Mouse (Mus musculus) regulatory T cell (primary cell): ENCODE data around the gene Eml1.

Experiments
- in situ Hi-C: fragments of 300-600 bp; cut with MboI, MseI; formaldehyde crosslinking; loops from one replicate; pipeline ENCODE4 v1.15.1; 2025; ENCODE audit warnings: high pct_unique_total_duplicates

Eml1 gene

DNA sequence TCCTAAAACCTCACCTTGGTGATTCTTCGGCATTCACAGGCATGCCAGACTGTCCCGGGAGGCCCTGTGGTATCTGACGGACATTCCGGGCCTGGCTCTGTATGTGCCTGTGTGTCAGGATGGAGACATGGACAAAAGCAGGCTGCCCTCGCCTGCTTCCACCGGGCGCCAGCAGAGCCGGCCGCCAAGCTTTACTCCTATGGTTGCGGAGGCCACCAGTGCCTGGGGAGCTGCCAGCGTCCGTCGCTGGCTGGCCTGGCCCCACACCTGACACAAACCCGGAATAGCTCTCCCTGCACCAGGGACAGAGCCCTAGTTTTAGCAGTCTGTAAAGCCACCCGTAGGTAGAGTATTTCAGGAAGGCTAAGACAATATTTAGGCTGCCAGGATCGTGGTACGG is 1.5 kb downstream of the Eml1 start:
- in situ Hi-C loops = loop anchor here (10.0 kb wide), 1 partner anchor 883 kb away; no protein-coding TSS in a partner anchor

DNA sequence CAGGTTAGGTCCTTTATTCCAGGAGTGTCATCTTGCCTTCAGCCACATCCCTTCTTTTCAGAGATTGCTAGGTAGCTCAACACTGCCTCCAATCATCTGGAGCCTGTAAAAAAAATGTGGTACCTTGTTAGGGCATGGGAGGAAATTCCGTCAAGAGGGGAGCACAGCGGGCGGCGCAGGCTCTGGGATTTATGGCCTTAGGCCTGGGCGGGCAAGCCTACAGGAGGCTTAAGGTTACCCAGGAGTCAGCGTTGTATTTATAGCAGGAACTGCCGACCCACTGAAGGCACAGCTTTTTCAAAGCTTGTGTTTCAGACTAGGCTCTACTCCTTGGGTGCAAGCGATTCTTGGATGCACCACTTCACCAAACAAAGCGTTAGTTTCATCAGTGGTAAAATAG is 2.9 kb downstream of the Eml1 start:
- in situ Hi-C loops = loop anchor here (10.0 kb wide), 1 partner anchor 881 kb away; no protein-coding TSS in a partner anchor

DNA sequence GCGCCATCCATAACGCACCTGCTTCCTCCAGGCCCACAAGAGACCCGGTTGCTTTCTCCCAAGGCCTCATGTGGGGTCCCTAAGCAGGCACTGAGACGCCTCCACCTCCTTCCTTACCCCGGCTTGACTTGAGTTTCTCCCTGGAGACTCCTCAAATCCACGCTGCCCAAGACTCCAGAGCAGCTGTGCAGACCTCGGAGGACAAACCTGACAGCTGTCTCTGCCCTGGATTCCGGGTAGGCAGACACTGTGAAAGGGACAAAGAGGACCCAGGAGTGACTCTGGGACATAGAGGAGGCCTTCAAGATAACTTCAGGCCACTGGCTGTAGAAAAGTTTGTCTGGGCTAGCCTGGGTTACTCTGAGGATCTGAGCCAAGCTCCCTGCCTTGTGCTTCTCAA is 3.9 kb downstream of the Eml1 start:
- in situ Hi-C loops = loop anchor here (10.0 kb wide), 1 partner anchor 880 kb away; no protein-coding TSS in a partner anchor

DNA sequence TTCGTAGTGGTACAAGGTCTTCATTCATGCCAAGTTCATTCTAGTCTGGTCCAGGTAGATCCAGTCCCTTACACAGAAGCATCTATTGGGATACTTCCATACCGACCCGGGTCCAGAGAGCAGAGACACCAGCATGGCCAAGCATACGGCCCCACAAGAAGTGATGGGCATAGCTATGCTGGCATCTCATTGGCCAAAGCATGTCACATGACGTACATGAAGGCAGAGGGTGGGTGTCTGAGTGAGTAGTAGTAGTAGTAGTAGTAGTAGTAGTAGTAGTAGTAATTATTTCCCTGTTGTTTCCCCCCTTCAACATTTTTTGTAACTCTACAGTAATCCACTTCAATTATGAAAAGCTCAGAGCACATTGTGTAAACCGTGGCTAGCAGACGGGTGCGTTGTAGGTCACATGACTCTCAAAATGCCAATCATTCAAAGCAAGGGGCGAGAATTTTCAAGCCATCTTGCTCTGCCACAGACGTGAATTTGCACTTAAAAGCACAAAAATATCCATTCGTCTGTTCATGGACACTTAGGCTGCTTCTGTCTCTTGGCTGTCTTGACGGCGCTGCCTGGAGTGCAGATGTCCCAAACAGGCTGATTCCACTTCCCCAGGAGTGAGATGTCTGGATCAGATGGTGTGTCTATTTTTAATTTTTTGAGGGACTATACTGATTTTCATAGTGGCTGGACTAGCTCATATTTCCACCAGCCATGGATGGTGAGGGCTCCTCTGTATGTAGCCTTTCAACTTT is 7.8 kb downstream of the Eml1 start:
- in situ Hi-C loops = loop anchor here (10.0 kb wide), 1 partner anchor 876 kb away; no protein-coding TSS in a partner anchor

DNA sequence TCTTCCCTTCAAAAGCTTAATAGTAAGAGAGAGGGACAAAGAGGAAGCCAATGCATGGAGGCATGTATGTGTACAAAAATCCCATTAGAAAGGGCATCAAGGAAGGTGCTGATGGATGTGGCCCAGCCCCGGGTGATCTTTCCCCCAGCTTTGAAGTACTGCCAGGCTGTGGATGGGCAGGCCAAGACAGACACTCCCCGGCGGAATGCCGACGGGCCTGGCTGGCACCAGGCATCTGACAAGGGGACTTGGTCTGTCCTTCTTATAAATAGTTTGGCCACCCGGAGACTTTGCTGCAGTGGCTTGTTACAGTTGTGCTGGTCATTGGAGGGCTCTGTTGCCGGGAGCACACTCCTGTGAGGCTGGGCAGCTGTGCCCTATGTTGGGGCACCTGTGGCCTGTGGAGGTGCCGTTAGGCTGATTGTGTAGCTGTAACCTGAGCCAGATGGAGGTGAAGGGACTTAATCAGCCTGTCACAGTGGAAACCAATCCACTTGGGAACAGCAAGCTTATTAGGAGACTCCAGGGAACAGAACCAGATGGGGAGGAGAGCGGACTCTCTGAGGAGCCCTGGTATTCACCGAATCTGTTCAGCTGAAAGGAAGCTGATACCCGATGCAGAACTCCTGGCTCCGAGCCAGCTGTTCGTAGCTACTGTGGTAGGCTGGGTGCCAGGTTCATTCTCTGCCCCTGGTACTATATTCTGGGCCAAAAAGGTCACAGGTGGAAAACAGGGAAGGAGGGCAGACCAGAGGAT is 15.9 kb downstream of the Eml1 start:
- in situ Hi-C loops = no loop called here

DNA sequence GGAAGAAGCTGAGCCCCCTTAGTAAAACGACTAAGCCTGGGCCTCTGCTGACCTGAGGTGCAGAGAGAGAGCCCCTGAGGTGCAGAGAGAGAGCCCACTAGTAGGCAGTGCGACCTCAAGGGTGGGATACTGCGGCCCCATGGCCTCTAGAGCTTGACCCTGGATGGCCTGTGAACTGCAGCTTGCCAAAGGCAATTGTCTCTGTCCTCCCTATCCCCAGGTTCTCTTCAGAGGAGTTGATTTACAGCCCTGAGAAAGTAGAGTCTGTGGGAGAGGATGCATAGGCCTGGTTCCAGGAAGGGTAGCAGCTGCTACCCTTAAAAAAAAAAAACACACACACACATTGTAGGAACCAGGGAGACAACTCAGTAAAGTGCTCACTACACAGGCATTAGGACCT is 19.0 kb downstream of the Eml1 start:
- in situ Hi-C loops = no loop called here

DNA sequence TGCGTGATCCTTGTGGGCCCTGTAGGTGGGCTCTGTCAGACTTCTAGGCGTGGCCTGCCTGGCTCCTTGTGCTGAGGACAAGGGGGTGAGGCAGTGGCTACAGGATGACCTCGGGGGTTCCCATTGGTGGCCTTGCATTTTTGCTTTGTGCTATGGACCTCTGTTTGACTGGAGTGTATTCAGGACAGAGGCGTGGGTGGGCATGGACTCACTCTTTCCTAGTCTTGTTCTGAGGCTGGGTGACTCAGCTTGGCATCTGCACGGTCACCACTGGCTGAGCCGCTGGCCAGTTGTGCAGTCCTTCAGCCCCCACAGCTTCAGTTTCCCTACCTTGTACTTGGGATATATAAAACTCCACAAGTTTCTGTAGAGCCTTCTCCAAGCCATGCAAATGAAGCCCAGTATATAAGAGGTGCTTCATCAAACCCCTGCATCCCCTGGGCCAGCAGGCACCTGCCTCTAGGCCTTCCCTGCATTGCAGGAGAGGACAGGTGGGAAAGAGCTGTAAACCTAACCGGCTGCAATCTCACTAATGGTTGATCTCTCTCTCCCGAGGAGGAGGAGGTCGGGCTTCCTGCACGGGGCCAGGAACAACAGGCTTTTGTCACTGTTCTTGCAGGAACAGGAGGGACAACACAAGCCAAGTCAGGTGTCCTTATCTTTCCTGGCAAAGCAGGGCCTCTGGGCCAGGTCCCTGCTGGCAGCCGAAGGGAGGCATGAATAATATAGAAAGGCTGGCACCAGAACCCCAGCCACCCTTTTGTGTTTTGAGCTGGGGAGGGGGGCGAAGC is 21.7 kb downstream of the Eml1 start:
- in situ Hi-C loops = no loop called here

DNA sequence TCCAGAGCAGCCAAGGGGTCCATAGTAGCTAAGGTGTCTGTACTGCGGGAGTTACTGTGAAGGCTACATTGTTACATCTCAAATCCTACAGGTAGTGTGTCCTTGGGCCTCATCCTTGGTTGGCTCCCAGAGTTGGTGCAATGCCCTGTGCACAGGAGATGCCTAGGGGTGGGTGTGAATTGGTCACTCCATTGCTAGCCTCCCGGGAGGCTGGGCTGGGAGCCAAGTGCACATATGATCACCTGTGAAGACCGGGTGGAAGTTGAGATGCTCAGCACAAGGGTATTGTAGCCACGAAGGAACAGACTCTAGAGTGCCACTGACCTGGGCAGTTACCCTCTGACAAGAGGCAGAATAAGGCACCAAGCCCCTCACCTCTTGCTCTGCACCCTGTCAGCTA is 22.3 kb downstream of the Eml1 start:
- in situ Hi-C loops = no loop called here

DNA sequence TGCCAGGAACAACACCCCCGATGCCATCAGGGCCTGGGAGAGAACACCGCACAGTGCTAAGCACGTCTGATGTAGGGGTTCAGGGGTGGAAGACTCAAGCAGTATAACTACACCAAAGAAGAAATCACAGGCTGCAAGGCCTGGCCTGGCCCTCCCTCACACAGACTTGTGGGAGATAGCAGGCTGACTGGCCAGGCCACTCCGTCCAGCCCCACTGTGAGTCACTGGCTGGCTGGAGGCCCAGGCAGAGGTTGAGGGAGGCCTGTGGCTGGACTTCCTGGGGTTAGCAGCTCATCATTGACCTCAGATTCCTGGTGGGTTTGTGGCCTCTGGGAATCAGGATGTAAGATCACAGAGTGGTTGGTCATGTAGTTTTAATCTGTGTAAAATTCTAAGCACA is 22.9 kb downstream of the Eml1 start:
- in situ Hi-C loops = no loop called here

DNA sequence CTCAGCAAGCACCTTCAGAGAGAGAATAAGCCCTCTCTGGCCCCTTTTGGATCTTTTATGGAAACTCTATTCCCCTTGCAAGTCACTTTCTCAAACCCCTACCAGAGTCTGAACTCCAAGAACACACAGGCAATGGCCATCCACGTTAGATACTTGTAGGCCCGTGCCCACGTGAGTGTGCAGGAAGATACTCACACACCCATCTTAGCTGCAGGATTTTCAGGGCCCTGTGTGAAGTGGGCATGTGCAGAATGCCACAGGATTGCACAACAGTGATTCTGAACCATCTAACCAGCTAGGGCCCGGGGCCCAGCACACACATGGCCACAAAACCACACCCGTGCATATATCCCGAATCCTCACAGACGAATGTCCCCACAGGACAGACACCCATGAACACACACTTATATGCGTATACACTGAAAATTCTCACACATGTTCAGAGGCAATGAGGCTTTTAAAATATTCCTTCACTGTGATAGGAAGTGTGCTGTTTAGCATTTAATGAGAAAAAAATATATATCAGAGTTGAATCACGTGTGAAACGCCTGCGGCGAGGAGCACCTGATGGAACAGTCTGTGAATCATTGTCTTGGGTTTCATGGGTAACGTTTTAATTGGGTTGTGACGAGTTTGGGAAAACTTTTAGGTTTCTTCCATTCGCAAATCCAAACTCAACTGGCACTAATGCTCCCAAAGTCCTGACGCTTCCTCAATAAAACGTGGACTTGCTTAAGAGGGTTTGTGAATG is 24.0 kb downstream of the Eml1 start:
- in situ Hi-C loops = no loop called here

DNA sequence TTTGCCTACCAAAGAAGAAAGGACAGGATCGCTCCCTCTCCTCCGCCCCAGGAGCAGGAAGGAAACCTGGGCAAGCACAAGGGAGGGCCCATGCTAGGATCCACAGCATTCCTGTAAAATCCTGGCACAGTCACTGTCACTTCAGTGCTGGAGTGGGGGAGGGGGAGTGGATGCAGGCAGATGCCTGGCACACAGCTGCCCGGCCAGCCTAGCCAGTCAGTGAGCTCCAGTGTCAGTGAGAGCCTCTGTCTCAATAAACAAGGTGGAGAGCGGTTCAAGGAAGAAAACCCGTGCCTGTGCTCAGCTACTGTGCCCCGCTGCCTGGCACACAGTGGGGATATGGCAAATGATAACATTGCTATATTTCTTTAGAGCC is 24.5 kb downstream of the Eml1 start:
- in situ Hi-C loops = no loop called here

DNA sequence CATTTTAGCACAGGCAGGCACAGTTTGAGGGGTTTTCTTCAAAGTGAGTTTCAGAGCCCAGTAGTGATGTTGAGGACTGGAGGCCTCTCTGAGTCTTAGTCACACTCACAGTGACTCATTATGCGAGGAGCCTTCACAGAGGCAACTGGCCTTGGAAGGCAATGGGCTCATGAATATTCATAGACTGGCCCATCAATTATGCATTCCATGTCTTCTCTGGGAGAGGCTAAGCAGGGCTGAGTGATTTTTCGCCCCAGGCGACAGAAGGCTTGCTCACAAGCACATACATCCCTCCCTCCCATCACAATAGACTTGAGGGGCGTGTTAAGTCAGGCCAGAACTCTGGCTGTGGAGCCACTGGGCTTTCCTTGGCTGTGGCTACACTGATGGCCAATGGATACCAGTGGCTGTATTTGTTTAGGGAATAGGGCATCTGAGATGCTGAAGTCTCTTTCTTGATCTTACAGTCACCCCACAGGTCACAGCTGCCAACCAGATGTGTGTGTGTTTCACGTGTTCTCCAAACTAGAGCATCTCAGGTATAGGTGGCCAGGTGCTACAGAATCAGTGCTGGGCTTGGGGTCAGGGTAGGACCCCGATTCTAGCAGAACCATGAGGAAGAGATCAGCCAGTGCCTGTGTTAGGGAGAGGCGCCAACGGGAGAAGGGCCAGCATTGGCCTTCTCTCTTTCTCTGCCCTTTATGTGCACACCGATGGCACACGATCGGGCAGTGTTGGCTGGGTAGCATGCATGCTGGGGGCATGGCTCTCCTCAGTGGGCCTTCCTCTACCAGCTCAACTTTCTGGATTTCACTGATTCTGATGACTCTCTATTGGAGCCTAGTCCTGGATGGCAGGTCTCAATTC is 25.6 kb downstream of the Eml1 start:
- in situ Hi-C loops = no loop called here

DNA sequence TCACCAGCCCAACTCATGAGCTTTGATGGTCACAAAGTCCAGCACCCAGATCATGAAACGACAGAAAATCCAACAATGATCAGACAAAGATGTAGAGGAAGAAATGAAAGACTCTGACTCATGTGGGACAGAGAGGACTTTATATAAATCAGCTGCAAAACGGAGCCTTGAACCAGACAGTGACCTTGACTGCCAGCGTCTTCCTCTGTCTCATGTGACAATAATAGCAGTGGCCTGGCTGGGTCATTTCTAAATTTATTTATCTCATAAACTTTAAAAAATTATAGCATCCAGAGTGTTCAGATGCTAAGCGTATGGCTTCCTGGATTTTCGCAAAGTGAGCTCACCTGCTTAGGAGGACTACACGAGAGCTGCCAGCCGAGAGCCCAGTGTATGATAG is 27.9 kb downstream of the Eml1 start:
- in situ Hi-C loops = no loop called here

DNA sequence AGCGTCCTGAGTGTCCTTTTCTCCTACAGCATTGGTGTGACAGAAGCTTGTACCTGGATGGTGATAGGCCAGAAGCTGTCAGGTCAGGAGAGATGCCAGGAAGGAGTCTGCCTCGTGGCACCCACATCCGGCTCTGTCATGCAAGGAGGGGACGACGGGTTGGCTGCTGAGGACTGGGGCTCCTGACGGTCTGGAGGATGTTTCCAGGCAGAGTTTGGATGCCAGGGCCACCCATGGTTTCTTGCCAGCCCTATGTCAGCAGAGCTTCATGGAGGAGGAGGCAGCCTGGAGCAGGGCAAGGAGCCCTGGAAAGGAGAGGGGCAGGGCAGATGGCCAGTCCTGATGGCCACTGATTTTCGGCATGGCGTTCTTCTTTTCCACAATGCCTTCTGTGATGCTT is 28.4 kb downstream of the Eml1 start:
- in situ Hi-C loops = no loop called here

DNA sequence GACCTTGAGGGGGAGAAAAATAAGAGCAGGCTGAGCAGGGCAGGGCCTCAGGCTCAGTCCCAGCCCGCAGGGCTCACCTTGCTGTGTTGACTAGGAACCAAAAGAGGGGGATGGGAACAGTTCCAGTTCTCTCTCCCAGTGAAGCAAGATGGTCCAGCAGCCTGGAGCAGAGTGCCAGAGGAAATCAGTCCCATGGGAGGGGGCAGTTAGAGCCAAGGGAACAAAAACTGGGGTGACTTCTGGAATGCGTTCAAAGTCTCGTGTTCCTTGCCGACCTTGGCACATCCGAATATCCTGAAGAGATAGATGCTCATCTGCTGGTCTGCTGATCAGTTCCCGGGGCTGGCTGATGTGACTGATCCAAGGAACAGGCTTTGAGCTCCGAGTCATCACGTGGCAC is 30.2 kb downstream of the Eml1 start:
- in situ Hi-C loops = no loop called here

DNA sequence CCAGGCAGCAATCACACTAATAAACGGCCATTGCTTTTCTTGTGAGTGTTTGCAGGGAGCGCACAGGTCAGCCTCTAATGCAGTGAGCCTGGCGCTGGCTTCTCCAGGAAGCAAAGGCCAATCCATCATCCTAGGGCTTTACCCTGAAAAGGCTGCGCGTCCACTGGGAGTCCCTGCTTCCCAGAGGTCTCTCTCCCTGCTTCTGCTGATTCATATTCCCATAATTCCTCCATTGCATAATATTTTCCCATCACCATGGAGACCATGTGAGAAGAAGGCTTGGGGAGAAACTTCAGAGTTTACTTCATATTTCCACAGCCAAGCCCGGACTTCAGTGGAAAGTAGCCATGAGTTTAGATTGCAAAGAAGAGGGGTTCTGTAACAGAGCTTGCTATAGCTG is 33.2 kb downstream of the Eml1 start:
- in situ Hi-C loops = no loop called here

DNA sequence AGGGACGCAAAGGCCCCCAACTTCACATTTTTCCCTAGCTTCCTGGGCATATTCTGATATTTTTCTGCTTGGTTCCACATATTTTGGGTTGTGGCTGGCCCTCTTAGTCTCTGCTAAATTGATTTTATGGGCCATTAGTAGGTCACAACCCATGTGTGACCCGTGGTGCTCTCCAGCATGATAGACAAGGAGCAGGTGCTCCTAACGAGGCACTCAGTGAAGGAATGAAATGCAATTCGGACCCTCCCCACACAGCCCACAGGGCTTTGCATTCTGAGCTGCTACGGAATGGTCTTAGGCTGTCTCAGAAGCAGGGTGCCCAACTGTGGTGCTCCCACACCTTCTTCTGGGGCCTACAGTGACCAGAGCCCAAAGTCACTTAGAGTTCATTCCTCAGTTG is 38.3 kb downstream of the Eml1 start:
- in situ Hi-C loops = no loop called here

DNA sequence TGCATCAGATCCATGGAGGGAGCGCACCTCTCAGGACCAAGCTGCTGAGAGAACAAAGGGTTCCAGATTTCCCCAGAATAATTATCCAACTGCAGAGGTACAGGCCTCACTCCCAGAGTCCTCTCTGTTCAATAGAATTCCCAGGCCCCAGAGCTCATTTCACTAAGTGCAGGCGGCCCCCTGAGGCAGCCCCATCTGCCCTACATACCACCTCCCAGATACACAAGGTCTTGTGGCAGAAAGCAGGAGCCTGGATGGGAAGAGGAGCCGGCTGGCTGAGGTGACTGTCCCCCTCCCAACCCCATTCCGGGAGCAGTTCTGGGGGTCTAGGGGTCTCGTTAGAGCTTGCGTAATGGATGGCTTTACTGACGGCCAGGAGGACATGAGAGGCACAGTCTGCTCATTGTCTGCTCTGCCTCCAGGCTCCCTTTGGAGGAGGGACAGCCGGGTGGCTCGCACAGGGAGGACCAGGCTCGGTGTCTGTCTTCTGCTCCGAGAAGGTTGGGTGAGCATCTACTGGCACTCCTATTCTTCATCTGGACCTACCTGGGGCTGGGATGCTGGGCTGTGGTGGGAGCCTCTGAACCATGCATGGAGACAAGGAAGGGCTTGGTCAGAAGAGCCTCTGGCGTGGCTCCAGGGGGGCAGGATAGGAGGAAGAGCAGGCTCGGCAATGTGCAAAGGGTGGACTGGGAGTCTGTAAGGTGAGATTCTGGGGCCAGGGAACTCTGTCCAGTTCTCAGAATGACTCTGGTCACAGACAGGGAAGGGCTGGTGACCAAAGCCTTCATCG is 39.9 kb downstream of the Eml1 start:
- in situ Hi-C loops = no loop called here

DNA sequence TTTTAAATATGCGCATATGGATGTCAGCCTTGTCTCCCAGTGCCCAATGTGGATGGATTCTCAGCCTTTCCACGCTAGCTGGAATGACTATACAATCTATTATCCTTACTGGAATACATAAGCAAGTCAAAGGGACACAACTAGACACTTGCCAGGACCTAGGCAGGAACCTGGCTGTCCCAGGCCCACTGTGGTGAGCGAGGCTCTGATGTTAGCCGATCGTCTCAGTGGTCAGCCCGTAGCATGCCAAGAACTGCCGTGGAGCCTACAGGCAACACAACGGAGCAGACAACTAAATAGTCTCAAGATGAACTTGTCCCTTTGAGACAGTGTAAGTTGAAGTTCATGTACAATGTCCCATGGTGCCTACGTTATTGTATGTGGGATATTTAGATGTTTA is 44.2 kb downstream of the Eml1 start:
- in situ Hi-C loops = no loop called here

DNA sequence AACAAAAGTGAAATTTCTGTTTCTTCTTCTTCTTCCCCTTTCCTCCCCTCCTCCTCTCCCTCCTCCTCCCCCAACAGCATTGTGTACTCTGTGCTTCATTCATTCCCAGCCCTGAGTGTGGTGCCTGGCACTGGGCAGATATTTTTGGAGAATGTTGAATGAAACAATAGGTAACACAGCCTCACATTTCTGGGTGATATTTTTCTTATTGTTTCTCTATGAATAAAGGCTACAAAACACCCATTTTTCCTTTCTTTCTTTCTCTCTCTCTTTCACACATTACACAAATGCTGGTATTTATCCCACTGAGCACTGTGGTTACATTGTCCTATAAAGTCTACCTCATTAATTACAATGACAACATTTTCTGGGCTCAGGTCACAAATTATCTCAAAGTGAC is 48.8 kb downstream of the Eml1 start:
- in situ Hi-C loops = no loop called here
